Mouse (Mus musculus): ENCODE measurements around the gene Morn4. TPM values are rescaled to one million over a fixed set of nuclear protein-coding genes. Genes with fewer than 3 reads are reported as not detected.

The Morn4 gene
- polyA plus RNA-seq, 1 experiment from 2014 or later, result 78.9 TPM

GRCm38 (mm10) chr19:42043988-42044387 is 42.2 kb downstream of the Morn4 start:
- no peaks in the 10 kb centered on the region for H3K9me3 ChIP-seq (ENCODE audit: control insufficient read depth, low read length)
- H3K4me3 ChIP-seq (ENCODE audit: low read depth, low read length), result no peak overlapping the region
- no peak overlapping the region for H3K27ac ChIP-seq (ENCODE audit: low read depth, low read length)
- no peaks in the 10 kb centered on the region for H3K36me3 ChIP-seq (ENCODE audit: control insufficient read depth, insufficient read depth, low read length)
- H3K4me1 ChIP-seq (ENCODE audit: control insufficient read depth, insufficient read depth, low read length), result peaks cover 4% of the 10 kb centered on the region; the same call in 1 of the 2 replicates
- H3K27me3 ChIP-seq (ENCODE audit: control insufficient read depth, insufficient read depth, low read length), result no peaks in the 10 kb centered on the region
- no peak overlapping the region for H3K9ac ChIP-seq (ENCODE audit: low read length)
- ATAC-seq (ENCODE audit: insufficient read depth, low FRiP score, low TSS enrichment), result no peak
- no peak for DNase-seq (ENCODE audit: low spot score)
- 94% methylated on average over 6 of the region's 6 CpGs for WGBS
- H3K4me2 ChIP-seq (ENCODE audit: low read depth), result no peak overlapping the region

GRCm38 (mm10) chr19:42038310-42038709 is 47.8 kb downstream of the Morn4 start:
- 89% methylated on average over 12 of the region's 12 CpGs for WGBS
- Histone ChIP-seq H3K9me3 (ENCODE audit: control insufficient read depth, low read length) (no peaks in the 10 kb centered on the region), H3K4me1 (ENCODE audit: control insufficient read depth, insufficient read depth, low read length) (no peaks in the 10 kb centered on the region; the same call in 1 of the 2 replicates), H3K4me3 (ENCODE audit: low read depth, low read length) (no peak overlapping the region), H3K27me3 (ENCODE audit: control insufficient read depth, insufficient read depth, low read length) (no peaks in the 10 kb centered on the region), H3K36me3 (ENCODE audit: control insufficient read depth, insufficient read depth, low read length) (no peaks in the 10 kb centered on the region; the same call in 1 of the 2 replicates), H3K27ac (ENCODE audit: low read depth, low read length) (no peak overlapping the region), H3K4me2 (ENCODE audit: low read depth) (no peak overlapping the region), H3K9ac (ENCODE audit: low read length) (no peak overlapping the region)
- ATAC-seq (ENCODE audit: insufficient read depth, low FRiP score, low TSS enrichment) (no peak), DNase-seq (ENCODE audit: low spot score) (no peak)

GRCm38 (mm10) chr19:42037167-42037702 is 48.9 kb downstream of the Morn4 start:
- no peak overlapping the region for H3K27ac ChIP-seq (ENCODE audit: low read depth, low read length)
- DNase-seq (ENCODE audit: low spot score) (no peak), ATAC-seq (ENCODE audit: insufficient read depth, low FRiP score, low TSS enrichment) (no peak)
- no peaks in the 10 kb centered on the region; the same call in 1 of the 2 replicates for H3K4me1 ChIP-seq (ENCODE audit: control insufficient read depth, insufficient read depth, low read length)
- H3K9ac ChIP-seq (ENCODE audit: low read length), result no peak overlapping the region
- no peaks in the 10 kb centered on the region for H3K9me3 ChIP-seq (ENCODE audit: control insufficient read depth, low read length)
- no peak overlapping the region for H3K4me2 ChIP-seq (ENCODE audit: low read depth)
- no peaks in the 10 kb centered on the region for H3K27me3 ChIP-seq (ENCODE audit: control insufficient read depth, insufficient read depth, low read length)
- no peak overlapping the region for H3K4me3 ChIP-seq (ENCODE audit: low read depth, low read length)
- WGBS, result 76% methylated on average over 11 of the region's 11 CpGs
- no peaks in the 10 kb centered on the region; the same call in 1 of the 2 replicates for H3K36me3 ChIP-seq (ENCODE audit: control insufficient read depth, insufficient read depth, low read length)

GRCm38 (mm10) chr19:42036357-42036756 is 49.8 kb downstream of the Morn4 start:
- Histone ChIP-seq H3K27ac (ENCODE audit: low read depth, low read length) (no peak overlapping the region), H3K36me3 (ENCODE audit: control insufficient read depth, insufficient read depth, low read length) (no peaks in the 10 kb centered on the region; the same call in 1 of the 2 replicates), H3K4me2 (ENCODE audit: low read depth) (no peak overlapping the region), H3K4me3 (ENCODE audit: low read depth, low read length) (no peak overlapping the region), H3K9me3 (ENCODE audit: control insufficient read depth, low read length) (no peaks in the 10 kb centered on the region), H3K4me1 (ENCODE audit: control insufficient read depth, insufficient read depth, low read length) (no peaks in the 10 kb centered on the region; the same call in 1 of the 2 replicates), H3K27me3 (ENCODE audit: control insufficient read depth, insufficient read depth, low read length) (no peaks in the 10 kb centered on the region), H3K9ac (ENCODE audit: low read length) (no peak overlapping the region)
- DNase-seq (ENCODE audit: low spot score) (no peak), ATAC-seq (ENCODE audit: insufficient read depth, low FRiP score, low TSS enrichment) (no peak)
- WGBS, result 87% methylated on average over 3 of the region's 3 CpGs

GRCm38 (mm10) chr19:42035456-42036248 is 50.5 kb downstream of the Morn4 start, which contains the start of gene Ankrd2:
Gene Ankrd2, plus strand, starts transcription at chr19:42036000.
- Histone ChIP-seq H3K9me3 (ENCODE audit: control insufficient read depth, low read length) (no peaks in the 10 kb centered on the region), H3K9ac (ENCODE audit: low read length) (no peak within 1 kb of the TSS), H3K4me3 (ENCODE audit: low read depth, low read length) (no peak within 1 kb of the TSS), H3K27ac (ENCODE audit: low read depth, low read length) (no peak within 1 kb of the TSS), H3K4me1 (ENCODE audit: control insufficient read depth, insufficient read depth, low read length) (no peaks in the 10 kb centered on the region; the same call in 1 of the 2 replicates), H3K27me3 (ENCODE audit: control insufficient read depth, insufficient read depth, low read length) (no peaks in the 10 kb centered on the region), H3K36me3 (ENCODE audit: control insufficient read depth, insufficient read depth, low read length) (no peaks in the 10 kb centered on the region; the same call in 1 of the 2 replicates), H3K4me2 (ENCODE audit: low read depth) (no peak within 1 kb of the TSS)
- ATAC-seq (ENCODE audit: insufficient read depth, low FRiP score, low TSS enrichment) (peak; percentile 35), DNase-seq (ENCODE audit: low spot score) (peak; percentile 84)
- 66% methylated on average over 19 of the region's 19 CpGs for WGBS

- no peak overlapping the region for H3K4me2 ChIP-seq (ENCODE audit: low read depth)
- H3K36me3 ChIP-seq (ENCODE audit: control insufficient read depth, insufficient read depth, low read length), result no peaks in the 10 kb centered on the region; the same call in 1 of the 2 replicates
- H3K27me3 ChIP-seq (ENCODE audit: control insufficient read depth, insufficient read depth, low read length), result no peaks in the 10 kb centered on the region
- no peaks in the 10 kb centered on the region; the same call in 1 of the 2 replicates for H3K4me1 ChIP-seq (ENCODE audit: control insufficient read depth, insufficient read depth, low read length)
- ATAC-seq (ENCODE audit: insufficient read depth, low FRiP score, low TSS enrichment) (no peak), DNase-seq (ENCODE audit: low spot score) (no peak)
- H3K27ac ChIP-seq (ENCODE audit: low read depth, low read length), result no peak overlapping the region
- no peaks in the 10 kb centered on the region for H3K9me3 ChIP-seq (ENCODE audit: control insufficient read depth, low read length)
- WGBS, result 51% methylated on average over 11 of the region's 11 CpGs
- H3K4me3 ChIP-seq (ENCODE audit: low read depth, low read length), result no peak overlapping the region
- H3K9ac ChIP-seq (ENCODE audit: low read length), result no peak overlapping the region
These were observed 51.2 kb downstream of the Morn4 start for GRCm38 (mm10) chr19:42034881-42035455.

GRCm38 (mm10) chr19:42034146-42034775 is 51.9 kb downstream of the Morn4 start:
- no peaks in the 10 kb centered on the region; the same call in 1 of the 2 replicates for H3K36me3 ChIP-seq (ENCODE audit: control insufficient read depth, insufficient read depth, low read length)
- 73% methylated on average over 9 of the region's 9 CpGs for WGBS
- H3K4me3 ChIP-seq (ENCODE audit: low read depth, low read length), result no peak overlapping the region
- H3K9me3 ChIP-seq (ENCODE audit: control insufficient read depth, low read length), result no peaks in the 10 kb centered on the region
- no peak overlapping the region for H3K4me2 ChIP-seq (ENCODE audit: low read depth)
- no peak overlapping the region; the same call in 1 of the 2 replicates for H3K9ac ChIP-seq (ENCODE audit: low read length)
- H3K4me1 ChIP-seq (ENCODE audit: control insufficient read depth, insufficient read depth, low read length), result no peaks in the 10 kb centered on the region; the same call in 1 of the 2 replicates
- no peaks in the 10 kb centered on the region for H3K27me3 ChIP-seq (ENCODE audit: control insufficient read depth, insufficient read depth, low read length)
- no peak for ATAC-seq (ENCODE audit: insufficient read depth, low FRiP score, low TSS enrichment)
- no peak for DNase-seq (ENCODE audit: low spot score)
- H3K27ac ChIP-seq (ENCODE audit: low read depth, low read length), result no peak overlapping the region

- Histone ChIP-seq H3K9me3 (ENCODE audit: control insufficient read depth, low read length) (no peaks in the 10 kb centered on the region), H3K27me3 (ENCODE audit: control insufficient read depth, insufficient read depth, low read length) (no peaks in the 10 kb centered on the region), H3K27ac (ENCODE audit: low read depth, low read length) (no peak overlapping the region), H3K4me3 (ENCODE audit: low read depth, low read length) (no peak overlapping the region), H3K36me3 (ENCODE audit: control insufficient read depth, insufficient read depth, low read length) (no peaks in the 10 kb centered on the region; the same call in 1 of the 2 replicates), H3K4me2 (ENCODE audit: low read depth) (no peak overlapping the region), H3K9ac (ENCODE audit: low read length) (no peak overlapping the region), H3K4me1 (ENCODE audit: control insufficient read depth, insufficient read depth, low read length) (no peaks in the 10 kb centered on the region; the same call in 1 of the 2 replicates)
- no peak for ATAC-seq (ENCODE audit: insufficient read depth, low FRiP score, low TSS enrichment)
- no peak for DNase-seq (ENCODE audit: low spot score)
- 84% methylated on average over 14 of the region's 14 CpGs for WGBS
These were observed 52.5 kb downstream of the Morn4 start for GRCm38 (mm10) chr19:42033611-42034010.
